Mouse (Mus musculus) heart, postnatal 25 days (tissue): ENCODE measurements around the gene Keap1. TPM values are rescaled to one million over a fixed set of nuclear protein-coding genes. Genes with fewer than 3 reads are reported as not detected.
"Not testable (repeated sequence)": the region's sequence is repeated elsewhere in the genome, so short reads cannot be mapped to it uniquely, and the experiment has no call there.

Experiments
- DNase-seq: peaks from one replicate; pipeline ENCODE4 v3.0.0; 2022; ENCODE audit warnings: low spot score
- intact Hi-C: fragments of 180-260 bp; cut with DNase I; formaldehyde crosslinking; loops from one replicate; pipeline ENCODE4 v1.15.1; 2025
- total RNA-seq, 2 experiments: library from RNA; stranded (reverse); gene quantifications; 2 replicates each; pipeline ENCODE4 v1.2.3; 2021

Keap1 gene
- total RNA-seq, 2 experiments from 2014 or later: 35.9 to 42.2 TPM

DNA sequence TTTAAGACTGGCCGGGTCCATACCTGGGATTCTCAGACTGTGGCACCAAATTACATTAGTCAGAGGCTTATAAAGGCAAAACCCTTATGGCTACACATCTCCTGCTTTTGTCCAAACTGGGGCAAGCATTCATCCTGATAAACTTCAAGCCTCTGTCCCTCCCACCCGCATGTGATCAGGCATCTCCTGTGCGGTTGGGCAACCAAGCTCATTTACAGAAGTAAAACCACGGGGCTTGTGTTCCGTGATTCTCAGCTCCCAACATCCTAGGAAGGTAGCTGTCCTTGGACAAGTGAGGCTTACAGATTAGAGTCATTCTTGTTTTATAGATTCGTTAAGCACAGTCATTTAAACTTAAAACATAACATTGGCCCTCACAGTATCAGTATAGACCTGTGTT, 32.3 kb downstream of the Keap1 start:
- DNase-seq: no peak
- intact Hi-C loops: no loop called here

DNA sequence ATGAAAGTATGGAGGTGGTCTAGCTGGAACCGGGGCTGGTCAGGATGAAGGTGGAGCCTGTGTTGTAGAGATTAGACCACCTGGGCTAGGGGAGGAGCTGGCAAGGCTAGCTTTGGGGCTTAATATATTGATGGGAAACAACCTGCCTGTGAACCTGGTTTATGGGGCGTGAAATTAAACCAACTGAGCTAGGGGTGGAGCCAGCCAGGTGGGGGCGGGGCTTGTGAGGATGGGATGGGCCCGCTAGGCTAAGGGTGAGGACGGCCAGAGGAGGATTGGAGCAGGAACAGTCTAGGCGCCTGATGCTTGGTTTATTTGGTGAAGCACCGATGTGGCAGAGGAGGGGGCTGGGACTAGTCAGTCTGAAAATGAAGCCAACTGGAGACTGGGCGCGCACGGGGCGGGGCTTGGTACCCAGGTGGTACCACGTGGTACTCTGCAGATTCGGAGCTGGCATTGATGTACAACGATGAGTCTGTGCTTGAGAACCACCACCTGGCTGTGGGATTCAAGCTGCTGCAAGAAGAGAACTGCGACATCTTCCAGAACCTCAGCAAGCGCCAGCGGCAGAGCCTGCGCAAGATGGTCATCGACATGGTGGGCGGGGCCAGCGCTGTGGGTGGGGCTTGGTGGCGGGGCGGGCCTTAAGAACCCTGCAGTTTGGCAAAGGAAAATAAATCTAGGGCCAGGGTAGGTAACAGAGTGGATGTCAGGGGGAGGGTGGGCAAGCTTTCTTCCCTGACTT, 34.5 kb downstream of the Keap1 start:
- intact Hi-C loops: no loop called here
- DNase-seq: no peak

DNA sequence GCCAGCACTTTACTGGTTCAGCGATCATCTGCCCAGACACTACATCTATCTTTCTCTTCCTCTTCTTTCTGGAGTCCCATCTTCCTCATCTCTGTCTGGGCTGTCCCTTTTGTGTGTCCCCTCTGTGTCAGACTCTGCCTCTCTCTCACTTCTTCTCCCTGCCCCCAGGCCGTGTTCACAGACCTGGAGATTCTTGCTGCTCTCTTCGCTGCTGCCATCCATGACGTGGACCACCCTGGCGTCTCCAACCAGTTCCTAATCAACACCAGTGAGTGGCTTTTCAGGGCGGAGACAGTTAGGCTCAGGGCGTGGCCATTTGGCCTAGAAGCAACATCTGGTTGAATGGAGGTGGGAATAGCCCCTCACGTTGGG, 35.0 kb downstream of the Keap1 start:
- intact Hi-C loops: no loop called here

DNA sequence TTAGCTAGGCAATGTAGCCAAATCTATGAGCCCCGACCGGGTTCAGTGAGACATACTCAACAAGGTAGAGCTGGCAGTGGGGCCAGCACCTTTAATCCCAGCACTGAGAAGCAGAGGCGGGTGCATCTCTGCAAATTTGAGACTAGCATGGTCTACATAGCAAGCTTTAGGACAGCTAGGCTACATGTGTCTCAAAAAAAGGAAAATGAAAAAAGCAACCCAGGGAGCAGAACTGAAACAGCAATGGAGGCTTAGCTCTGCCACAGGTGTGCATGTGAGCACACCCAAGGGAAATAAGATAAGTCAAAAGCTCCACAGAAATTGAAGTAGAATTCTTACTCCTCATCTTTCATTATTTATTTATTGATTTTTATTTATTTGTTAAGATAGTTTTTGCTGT, 40.2 kb downstream of the Keap1 start:
- intact Hi-C loops: no loop called here
- no peak for DNase-seq

More for the DNA sequence above, 35.0 kb downstream of the Keap1 start:
- no peak for DNase-seq

DNA sequence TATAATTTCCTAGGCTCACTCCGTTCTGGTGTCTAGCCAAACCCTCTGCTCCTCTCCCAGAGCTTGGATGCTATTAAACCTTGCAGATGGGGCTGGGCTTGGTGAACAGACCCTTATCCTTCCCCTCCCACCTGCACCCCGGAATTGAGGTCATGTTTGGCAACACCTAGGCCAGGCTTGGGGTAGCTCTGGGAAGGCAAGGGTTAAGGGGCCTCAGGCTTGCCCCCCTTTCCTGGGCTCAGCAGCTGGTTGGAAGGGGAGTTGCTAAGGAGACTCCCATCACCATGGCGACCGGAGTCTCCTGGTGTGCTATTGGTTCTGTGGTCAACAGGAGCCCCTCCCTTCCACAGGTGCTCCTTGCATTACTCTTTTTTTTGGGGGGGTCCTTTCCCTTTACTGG, 41.2 kb downstream of the Keap1 start:
- intact Hi-C loops: no loop called here
- no peak for DNase-seq

DNA sequence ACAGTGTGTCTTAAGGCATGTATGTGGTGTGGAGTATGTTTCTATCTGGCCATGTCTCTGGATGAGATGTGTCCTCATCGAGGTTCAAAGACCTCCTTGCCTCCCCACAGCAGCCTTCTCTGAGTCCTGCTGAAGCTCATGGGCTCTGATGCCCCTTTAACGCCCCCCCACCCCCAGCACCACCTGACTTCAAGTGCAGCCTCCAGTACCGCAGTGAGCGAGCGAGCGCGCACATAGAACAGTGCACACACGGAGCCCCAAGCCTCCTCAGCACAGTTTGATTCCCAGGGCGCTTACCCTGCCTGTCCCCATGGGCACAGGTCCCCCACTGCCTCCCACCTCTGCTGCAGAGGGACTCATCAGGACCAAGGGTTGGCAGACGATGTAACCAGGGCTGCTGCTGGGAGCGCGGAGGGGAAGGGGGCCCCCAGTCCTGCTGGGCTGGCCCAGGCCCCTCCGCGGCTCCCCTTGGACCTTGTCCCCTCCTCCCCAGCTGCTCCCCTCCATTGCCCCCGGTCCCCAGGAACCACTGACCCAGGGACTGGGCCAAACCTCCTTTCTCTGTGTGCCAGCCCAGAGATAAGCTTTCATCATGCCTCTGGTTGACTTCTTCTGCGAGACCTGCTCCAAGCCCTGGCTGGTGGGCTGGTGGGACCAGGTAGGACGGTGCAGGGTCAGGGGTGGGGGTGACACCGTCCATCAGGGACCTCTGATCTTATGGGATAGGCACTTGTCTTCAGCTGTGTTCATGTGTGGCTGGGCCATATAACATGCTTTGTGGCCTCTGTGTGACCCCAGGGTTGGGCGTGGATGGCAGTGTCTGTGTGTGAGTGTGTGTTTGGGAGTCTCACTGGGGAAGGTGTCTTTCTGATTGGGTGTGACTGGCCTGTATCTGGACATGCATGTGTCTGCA, 42.4 kb downstream of the Keap1 start:
- DNase-seq: no peak
- intact Hi-C loops: no loop called here

DNA sequence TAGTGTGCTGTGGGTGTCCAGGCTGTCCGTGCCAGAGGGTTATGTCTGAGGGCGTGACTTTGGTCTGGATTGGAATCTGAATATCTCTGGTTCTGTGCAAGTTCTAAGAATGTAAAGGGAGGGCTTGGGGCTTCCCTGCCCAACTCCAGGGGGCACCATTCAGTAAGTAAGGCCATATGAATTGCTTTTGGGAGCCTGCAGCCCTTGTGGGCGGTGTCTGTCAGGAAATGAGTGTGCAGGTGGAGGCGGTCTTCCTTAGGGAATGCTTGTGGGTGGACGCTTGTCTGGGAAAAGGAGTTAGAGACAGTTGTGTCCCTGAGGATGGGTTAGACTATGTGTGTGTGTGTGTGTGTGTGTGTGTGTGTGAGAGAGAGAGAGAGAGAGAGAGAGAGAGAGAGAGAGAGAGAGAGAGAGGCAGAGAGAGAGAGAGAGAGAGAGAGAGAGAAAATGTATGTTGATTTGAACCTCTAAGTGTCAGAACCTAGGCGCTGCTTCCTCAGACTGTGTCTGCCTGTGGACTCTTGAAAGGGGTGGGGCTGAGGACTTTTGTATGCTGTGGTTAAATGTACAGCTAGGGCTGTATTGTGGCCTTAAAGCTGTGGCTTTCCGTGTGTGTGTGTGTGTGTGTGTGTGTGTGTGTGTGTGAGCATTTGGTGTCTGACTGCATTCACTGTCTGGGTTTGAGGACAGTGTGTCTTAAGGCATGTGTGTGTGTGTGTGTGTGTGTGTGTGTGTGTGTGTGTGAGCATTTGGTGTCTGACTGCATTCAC, 43.2 kb downstream of the Keap1 start:
- DNase-seq, intact Hi-C loops: not testable (repeated sequence)

DNA sequence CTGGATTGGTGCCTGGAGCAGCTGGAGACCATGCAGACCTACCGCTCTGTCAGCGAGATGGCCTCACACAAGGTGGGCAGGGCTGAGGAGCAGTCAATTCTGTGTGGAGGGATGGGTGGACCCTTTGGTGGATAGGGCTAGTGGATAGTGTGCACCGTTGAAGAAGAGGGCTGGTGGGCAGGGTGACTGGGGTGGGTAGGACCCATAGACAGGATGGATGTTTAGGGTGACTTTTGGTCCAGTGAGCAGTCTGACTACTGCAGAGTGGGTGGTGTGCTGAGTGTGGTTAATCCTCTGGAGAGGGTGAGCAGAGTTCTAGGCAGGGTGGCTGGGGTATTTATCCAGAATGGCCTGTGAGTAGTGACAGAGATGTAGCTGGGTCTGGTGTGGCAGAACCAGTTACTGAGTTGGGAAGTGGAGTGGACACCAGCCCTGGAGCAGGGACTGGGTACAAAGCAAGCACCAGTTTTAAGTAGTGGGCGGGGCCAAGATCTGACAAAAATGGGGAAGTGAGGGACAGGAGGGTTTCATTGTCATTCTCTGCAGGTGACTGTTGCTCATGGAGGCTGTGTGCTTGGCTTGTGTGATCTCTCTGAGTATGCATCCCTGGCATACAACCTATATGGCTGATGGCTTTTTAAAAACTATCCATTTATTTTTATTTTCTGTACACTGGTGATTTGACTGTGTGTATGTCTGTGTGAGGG, 44.2 kb downstream of the Keap1 start:
- no peak for DNase-seq
- intact Hi-C loops: no loop called here

DNA sequence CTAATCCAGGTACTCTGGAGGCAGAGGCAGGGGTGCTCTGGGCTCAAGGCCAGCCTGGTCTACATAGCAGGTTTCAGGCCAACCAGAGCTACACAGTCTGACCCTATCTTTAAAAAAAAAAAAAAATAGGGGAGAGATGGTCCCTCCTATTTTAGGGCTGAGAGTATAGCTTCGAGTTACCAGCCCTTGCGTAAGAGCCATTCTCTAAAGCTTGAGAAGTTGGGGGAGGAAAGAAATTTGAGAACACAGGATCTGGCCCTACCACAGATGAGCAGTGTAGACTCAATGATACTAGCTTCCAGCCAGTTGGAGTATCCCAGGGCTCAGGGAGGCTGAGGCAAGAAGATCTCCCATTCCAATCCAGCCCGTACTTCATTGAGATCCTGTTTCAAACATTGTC, 45.4 kb downstream of the Keap1 start:
- no peak for DNase-seq
- intact Hi-C loops: no loop called here

DNA sequence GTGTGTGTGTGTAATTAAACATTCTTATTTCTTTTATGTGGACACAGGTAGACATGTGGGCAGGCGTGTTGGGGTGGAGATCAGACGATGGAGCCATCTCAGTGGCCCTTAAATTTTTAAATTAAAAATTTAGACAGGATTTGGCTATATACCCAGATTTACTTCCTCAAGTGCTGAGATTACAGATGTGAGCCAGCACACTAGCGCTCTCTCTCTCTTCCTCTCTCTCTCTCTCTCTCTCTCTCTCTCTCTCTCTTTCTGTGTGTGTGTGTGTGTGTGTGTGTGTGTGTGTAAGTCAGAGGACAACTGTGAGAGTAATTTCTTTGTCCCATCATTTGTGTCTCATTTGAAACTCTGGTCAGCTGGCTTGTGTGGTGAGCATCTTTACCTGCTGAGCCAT, 48.5 kb downstream of the Keap1 start:
- intact Hi-C loops: no loop called here
- DNase-seq: no peak

DNA sequence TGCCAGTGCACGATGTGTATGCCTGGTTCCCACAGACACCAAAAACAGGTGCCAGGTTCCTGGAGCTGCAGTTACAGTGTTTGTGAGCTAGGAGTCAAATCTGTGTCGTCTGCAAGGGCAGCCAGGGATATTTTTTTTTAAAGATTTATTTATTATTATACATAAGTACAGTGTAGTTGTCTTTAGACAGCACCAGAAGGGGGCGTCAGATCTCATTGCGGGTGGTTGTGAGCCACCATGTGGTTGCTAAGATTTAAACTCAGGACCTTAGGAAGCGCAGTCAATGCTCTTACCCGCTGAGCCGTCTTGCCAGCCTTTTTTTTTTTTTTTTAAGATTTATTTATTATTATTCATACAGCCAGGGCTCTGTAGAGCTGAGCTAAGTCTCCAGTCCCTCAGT, 49.3 kb downstream of the Keap1 start:
- DNase-seq: no peak
- intact Hi-C loops: no loop called here

DNA sequence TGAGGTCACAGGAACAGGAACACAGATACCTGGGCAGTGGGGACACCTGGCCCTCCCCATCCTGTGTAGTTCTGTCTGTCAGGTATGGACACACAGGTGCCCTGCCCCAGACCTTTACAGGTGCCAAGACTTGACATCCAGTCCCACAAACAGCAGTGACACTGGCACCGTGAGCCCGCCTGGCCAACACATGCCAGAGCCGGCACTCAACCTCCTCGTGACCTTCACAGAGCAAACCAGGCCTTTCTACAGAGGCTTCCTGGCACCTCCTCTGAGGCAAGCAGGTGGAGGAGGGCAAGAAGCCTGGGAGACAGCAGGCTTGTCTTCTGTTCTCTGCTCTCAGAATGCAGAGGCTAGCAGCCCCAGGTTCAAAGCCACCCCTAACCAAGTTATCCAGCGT, 53.7 kb downstream of the Keap1 start:
- intact Hi-C loops: no loop called here
- DNase-seq: no peak

DNA sequence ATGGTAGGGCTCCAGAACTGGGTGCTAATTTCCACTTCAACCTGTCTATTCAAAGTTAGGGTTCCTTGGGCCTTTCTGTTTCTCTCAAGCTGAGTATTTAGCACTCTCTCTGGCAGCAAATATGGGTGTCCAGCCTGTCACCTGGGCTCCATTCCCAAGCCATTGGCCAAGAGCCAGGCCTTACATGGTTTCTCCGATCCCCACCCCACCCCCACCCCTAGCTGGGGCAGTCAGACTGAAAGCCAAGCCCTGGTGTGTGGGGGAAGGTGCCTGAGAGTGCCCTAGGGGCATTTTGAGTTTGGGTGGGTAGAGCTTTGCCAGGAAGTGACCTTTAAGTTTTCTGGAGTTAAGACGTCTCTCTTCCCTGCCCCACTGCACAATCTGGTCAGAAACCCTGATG, 54.4 kb downstream of the Keap1 start:
- intact Hi-C loops: no loop called here
- peak; percentile 36 for DNase-seq

DNA sequence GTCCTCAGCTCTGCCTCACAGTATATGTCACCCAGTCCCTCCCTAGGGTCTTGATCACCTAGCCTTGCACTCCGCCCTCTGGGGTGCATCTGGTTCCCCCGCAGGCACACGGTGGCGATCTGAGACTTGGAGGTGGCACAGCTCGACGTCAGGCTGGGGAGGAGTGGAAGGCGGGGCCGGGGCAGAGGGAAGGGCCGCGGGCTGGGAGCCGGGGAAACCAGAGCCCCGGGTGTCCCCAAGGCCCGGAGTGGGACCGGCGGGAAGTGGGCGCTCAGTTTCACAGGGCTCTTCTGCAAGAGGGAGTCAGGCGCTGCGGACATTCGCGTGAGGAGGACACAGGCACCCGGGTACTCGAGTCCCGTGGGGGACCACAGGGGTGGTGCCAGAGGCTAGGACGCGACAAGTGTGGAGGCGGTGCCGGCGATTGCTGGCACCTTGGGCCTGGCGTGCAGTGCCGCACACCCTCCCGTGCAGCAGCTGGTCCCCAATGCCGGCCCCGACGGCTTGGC, 55.2 kb downstream of the Keap1 start:
- DNase-seq: peak; percentile 58
- intact Hi-C loops: no loop called here

DNA sequence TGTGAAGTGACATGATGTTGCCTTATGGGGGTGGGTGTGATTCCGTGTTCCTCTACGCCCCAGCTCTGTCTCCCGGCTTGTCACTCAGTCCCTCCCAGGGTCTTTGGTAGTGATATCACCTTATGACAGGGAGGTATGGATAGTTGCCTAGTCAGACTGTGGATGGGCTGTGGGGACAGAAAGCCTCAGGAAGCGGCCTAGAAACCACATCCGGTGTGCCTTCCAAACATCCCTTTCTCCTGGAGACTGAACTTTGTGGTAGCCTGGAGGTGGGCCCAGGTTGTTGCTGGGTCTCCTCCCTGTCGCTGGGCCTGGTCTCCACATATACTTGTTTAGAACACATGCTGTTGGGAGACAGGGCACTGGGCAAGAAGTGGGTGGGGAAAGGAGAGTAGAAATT, 55.7 kb downstream of the Keap1 start:
- no peak for DNase-seq
- intact Hi-C loops: no loop called here

DNA sequence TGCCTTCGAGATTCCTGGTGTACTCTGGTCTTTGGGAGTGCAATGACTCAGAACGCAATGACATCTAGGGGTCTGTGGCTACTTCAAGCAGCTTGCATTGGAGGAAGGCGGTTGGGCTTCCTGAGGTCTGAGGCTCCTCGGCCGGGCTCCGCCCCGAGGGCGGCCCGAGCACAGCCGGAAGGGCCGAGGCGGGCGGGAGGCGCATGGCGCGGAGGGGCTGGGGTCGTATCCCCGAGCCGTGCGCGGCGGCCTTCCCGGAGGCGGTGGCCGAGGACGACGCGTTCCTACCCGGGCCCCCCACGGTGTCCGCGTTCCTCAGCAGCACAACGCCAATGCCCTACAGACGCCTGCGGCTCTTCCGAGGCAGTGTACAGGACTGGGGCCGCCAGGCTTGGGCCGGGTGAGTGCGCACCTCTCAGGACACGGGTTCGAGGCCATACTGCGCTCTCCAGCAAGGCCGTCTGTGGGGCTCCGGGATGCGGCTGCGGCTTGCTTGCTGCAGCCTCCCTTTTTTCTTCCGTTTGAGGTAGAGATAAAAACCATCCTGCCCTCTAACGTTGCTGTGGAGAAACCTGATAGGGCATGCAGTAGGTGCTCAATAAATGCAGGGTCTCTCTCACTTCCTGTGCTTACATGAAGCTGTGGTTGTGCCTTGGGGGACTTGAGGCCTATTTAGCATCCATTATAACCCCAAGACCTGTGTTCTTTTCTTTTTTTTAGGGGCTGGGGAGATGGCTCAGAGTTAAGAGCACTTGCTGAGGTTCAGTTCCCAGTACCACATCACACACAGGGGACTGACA, 57.5 kb downstream of the Keap1 start:
- intact Hi-C loops: no loop called here
- peak; percentile 34 for DNase-seq

DNA sequence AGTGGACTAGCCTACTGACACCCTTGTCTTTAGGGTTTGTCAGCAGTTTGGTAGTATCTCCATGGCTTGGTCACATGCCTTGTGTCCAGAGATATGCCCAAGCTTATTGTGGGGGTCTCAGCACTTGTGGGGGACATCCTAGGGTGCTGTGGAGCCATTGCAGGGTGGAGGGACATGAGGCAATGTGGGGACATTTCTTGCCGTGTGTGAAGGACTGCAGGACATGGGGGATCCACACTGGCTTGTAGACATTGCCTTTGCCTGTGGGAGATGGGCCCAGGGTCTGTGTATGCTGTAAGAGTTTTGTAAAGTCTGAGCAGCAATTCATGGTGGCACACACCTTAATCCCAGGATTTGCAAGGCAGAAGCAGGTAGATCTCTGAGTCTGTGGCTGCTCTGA, 58.3 kb downstream of the Keap1 start:
- no peak for DNase-seq

DNA sequence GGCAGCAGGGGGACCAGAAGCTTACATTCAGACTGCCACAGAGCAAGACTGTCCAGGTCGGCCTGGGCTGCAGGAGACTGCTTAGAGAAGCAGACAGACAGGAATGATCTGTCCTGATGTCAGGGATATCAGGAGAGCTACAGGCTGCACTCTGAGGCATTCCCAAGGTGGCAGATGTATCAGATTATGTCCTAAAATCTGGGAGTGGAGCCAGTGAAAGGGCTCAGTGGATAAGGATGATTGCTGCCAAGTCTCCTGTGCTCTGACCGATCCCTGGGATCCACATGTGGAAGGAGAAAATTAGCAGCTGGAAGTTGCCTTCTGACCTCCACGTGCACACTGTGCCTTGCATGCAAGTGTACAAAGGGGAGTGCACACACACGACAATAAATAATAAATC, 58.8 kb downstream of the Keap1 start:
- intact Hi-C loops: no loop called here
- no peak for DNase-seq

More for the DNA sequence above, 58.3 kb downstream of the Keap1 start:
- intact Hi-C loops: no loop called here
